Mouse (Mus musculus) NIH3T3 (cell line): ENCODE data around the gene Dynlrb2.

ENCODE experiments used
- DNase-seq: peaks from one replicate; pipeline ENCODE4 v3.0.0-alpha.2; 2012; ENCODE audit warnings: low read depth

Gene Dynlrb2

GRCm38 (mm10) chr8:116540136-116540535, 35.4 kb downstream of the Dynlrb2 start:
- no peak for DNase-seq

GRCm38 (mm10) chr8:116542842-116543241, 38.1 kb downstream of the Dynlrb2 start:
- DNase-seq: no peak

- no peak for DNase-seq
Measured at GRCm38 (mm10) chr8:116543366-116543765, 38.6 kb downstream of the Dynlrb2 start.

- peak; percentile 27 for DNase-seq
Measured at GRCm38 (mm10) chr8:116552255-116552654, 47.5 kb downstream of the Dynlrb2 start.

- DNase-seq: no peak
Measured at GRCm38 (mm10) chr8:116552778-116553177, 48.0 kb downstream of the Dynlrb2 start.
